Comparison of ENCODE assay signal across 9 mouse cellular contexts in the genomic region with DNA sequence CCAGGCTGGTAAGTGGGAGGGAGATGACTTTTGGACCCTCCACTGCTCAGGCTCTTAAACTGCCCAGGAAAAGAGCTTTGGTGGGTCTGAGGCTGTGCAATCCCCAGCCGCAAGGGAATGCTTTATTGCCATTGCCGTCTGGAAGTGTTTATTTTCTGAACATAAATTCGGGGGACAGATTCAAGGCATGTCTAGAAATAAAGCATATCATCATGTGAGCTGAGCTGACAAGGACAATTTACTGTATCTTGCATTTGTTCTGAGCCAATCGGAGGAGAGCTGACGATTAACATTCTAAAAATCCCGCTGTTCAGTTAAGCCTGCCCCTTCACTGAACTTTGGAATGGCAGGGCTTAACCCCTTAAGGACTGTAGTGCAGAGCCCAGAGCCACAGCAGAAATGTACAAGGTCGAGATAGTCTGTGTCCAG.
DNase-seq lines count a peak whose midpoint lies in the region; ATAC-seq lines count a peak whose summit lies in the region.
"Had no signal": no experiment of that assay in that cellular context is flagged by ENCODE, and none has a peak within 500 bp of the region (broad histone marks: within the 10 kb centered on the region; RNA-seq: fewer than 3 reads in every experiment).

No protein-coding gene starts in this region.

- no peak overlapping the region for H3K9ac ChIP-seq in hindbrain, embryonic 15.5 days
- H3K9ac ChIP-seq in midbrain, embryonic 14.5 days (replicated peaks; ENCODE audit: low read length) = no peak overlapping the region

- no peaks in the 10 kb centered on the region for H3K27me3 ChIP-seq in hindbrain, embryonic 15.5 days
- no peaks in the 10 kb centered on the region for H3K27me3 ChIP-seq in midbrain, embryonic 14.5 days (ENCODE audit: control insufficient read depth, insufficient read depth, low read length)

- 0 out of 2 replicates have a peak, but pooled peaks cover 5% of the 10 kb centered on the region for H3K4me1 ChIP-seq in hindbrain, embryonic 15.5 days (replicated peaks)
- H3K4me1 ChIP-seq in midbrain, embryonic 14.5 days (ENCODE audit: control insufficient read depth, insufficient read depth, low read length) = 0 out of 2 replicates have a peak, but pooled peaks cover 5% of the 10 kb centered on the region

- H3K4me3 ChIP-seq in hindbrain, embryonic 15.5 days = no peak overlapping the region
- H3K4me3 ChIP-seq in midbrain, embryonic 14.5 days (replicated peaks; ENCODE audit: low read depth, low read length) = no peak overlapping the region

- no peaks in the 10 kb centered on the region for H3K9me3 ChIP-seq in hindbrain, embryonic 15.5 days
- H3K9me3 ChIP-seq in midbrain, embryonic 14.5 days (ENCODE audit: control insufficient read depth, low read length) = peaks cover 5% of the 10 kb centered on the region

- H3K27ac ChIP-seq in hindbrain, embryonic 15.5 days (replicated peaks) = no peak overlapping the region
- H3K27ac ChIP-seq in midbrain, embryonic 14.5 days (replicated peaks; ENCODE audit: low read depth, low read length) = no peak overlapping the region

- peak overlapping the region; percentile 45 for H3K4me2 ChIP-seq in hindbrain, embryonic 15.5 days
- H3K4me2 ChIP-seq in midbrain, embryonic 14.5 days (ENCODE audit: low read length) = peak overlapping the region; percentile 38

- ATAC-seq in hindbrain, embryonic 15.5 days (ENCODE audit: low FRiP score, low read depth) = no peak
- no peak; the same call in 1 of the 2 replicates for ATAC-seq in midbrain, embryonic 14.5 days (ENCODE audit: low FRiP score, low TSS enrichment)

- 8% methylated on average over 7 of the region's 7 CpGs for WGBS in hindbrain, embryonic 15.5 days
- 5% methylated on average over 7 of the region's 7 CpGs for whole genome bisulfite sequencing in midbrain, embryonic 14.5 days

- DNase-seq in adrenal gland, postnatal 14 days = peak; percentile 21
- no peak for DNase-seq in adrenal gland, postnatal 25 days
- peak; percentile 55 for DNase-seq in embryo, embryonic 11.5 days (ENCODE audit: low read depth, low spot score)
- peak; percentile 38 for DNase-seq in midbrain, embryonic 14.5 days
- no peak for DNase-seq in thymus, postnatal 0 days (ENCODE audit: low spot score)
- no peak for DNase-seq in lung, postnatal 10 days
- no peak for DNase-seq in layer of hippocampus, postnatal 14 days (ENCODE audit: low spot score in 2 of 2)
- DNase-seq: cerebellum, postnatal 25 days had no signal

- H3K36me3 ChIP-seq in hindbrain, embryonic 15.5 days = no peaks in the 10 kb centered on the region
- no peaks in the 10 kb centered on the region for H3K36me3 ChIP-seq in midbrain, embryonic 14.5 days (ENCODE audit: control insufficient read depth, insufficient read depth, low read length)

Comparison
In these comparisons a context has a peak if more than half of its experiments do, and no peak if none do; other contexts are left out.
1. DNase-seq: peak in adrenal gland, postnatal 14 days (single experiment), embryo, embryonic 11.5 days (single experiment) and midbrain, embryonic 14.5 days (single experiment); none in adrenal gland, postnatal 25 days (single experiment), thymus, postnatal 0 days (single experiment), lung, postnatal 10 days (single experiment) and layer of hippocampus, postnatal 14 days (0 of 2).